14 mouse cellular contexts compared by ENCODE assay signal in the genomic region with DNA sequence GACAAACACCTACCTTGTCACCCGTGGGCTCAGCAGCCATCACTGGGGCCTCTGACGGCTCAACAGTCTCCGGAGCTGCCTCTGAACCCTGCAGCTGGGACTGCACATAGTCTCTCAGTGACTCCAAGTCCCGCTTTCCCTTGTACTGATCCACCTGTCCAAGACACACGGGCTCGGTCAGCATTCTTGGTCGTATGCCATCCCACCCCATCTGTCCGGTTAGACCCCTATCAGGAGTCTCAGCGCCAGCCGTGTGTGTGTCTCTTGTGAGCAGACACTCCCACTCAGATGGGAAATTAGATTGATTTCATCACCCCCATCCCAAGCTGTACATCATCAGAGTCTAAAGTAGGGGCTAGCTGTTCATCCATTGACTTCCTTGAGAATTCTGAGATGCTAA. TPM values are rescaled to one million over a fixed set of nuclear protein-coding genes. Genes with fewer than 3 reads are reported as not detected.
A peak's percentile ranks its signal among the peaks of the same experiment; 100 is the strongest.
DNase-seq lines count a peak whose midpoint lies in the region; ATAC-seq and TF ChIP-seq lines count a peak whose summit lies in the region.
"Had no signal": no experiment of that assay in that cellular context is flagged by ENCODE, and none has a peak within 500 bp of the region (broad histone marks: within the 10 kb centered on the region; RNA-seq: fewer than 3 reads in every experiment).

No protein-coding gene starts in this region.

- no peak for TF ChIP-seq POLR2A in CH12.LX (IDR thresholded peaks at IDR 0.05; ENCODE audit: low read depth, low read length)

- H3K9me3 ChIP-seq in embryonic facial prominence, embryonic 13.5 days: no peaks in the 10 kb centered on the region
- H3K9me3 ChIP-seq in embryonic facial prominence, embryonic 10.5 days: no peaks in the 10 kb centered on the region
- H3K9me3 ChIP-seq in CH12.LX (replicated peaks; ENCODE audit: low read length): no peaks in the 10 kb centered on the region
- H3K9me3 ChIP-seq: G1E had no signal

- H3K27ac ChIP-seq in embryonic facial prominence, embryonic 13.5 days: no peak overlapping the region
- no peak overlapping the region for H3K27ac ChIP-seq in embryonic facial prominence, embryonic 10.5 days (replicated peaks)
- no peak overlapping the region for H3K27ac ChIP-seq in CH12.LX (ENCODE audit: insufficient read depth, low read depth)

- DNase-seq in cerebellum, postnatal 10 days: peak; percentile 55 to 60
- no peak for DNase-seq in cerebellum, adult 9-10 months
- DNase-seq in cerebellum, postnatal 14 days: peak; percentile 38 to 48
- DNase-seq in embryonic facial prominence, embryonic 10.5 days (ENCODE audit: low spot score): no peak
- no peak for DNase-seq in CH12.LX (ENCODE audit: extremely low read depth)
- no peak for DNase-seq in spleen, postnatal 10 days (ENCODE audit: low spot score in 2 of 2)
- DNase-seq: adrenal gland, adult 8-10 months; cerebellum, adult 11-12 months had no signal

- ATAC-seq in cerebellum, adult (ENCODE audit: insufficient number of reproducible peaks, low FRiP score, low TSS enrichment): no peak
- 0 out of 2 replicates have a peak, but pooled peaks have one; percentile 9 for ATAC-seq in embryonic facial prominence, embryonic 13.5 days (ENCODE audit: insufficient number of reproducible peaks, insufficient read depth, low FRiP score, low TSS enrichment, low read depth)
- ATAC-seq: activated CD4-positive, CD25-positive, alpha-beta regulatory T cell, adult 4 months; CD4-positive, CD25-positive, alpha-beta regulatory T cell, adult 4 months; Patski had no signal

- H3K9ac ChIP-seq in embryonic facial prominence, embryonic 13.5 days: no peak overlapping the region
- no peak overlapping the region for H3K9ac ChIP-seq in CH12.LX (ENCODE audit: insufficient read depth, low read depth)

- no peak overlapping the region for H3K4me3 ChIP-seq in embryonic facial prominence, embryonic 13.5 days
- H3K4me3 ChIP-seq in embryonic facial prominence, embryonic 10.5 days: no peak overlapping the region
- H3K4me3 ChIP-seq in CH12.LX (replicated peaks in 1 of 3; ENCODE audit: low read depth in 2 of 3, low read length in 2 of 3, poor library complexity in 1 of 3): no peak overlapping the region

- dilution Hi-C loops in CH12.LX (cut with MboI; ENCODE audit: extremely low pct_ligation_motif_present, extremely low pct_unique_long_range_greater_than_20kb, low sequenced_read_pairs): no loop called here

- TF ChIP-seq CTCF in CH12.LX (conservative IDR thresholded peaks at IDR 0.05 in 1 of 2, IDR thresholded peaks at IDR 0.05 in 1 of 2; ENCODE audit: low read depth in 2 of 2, low read length in 2 of 2): no peak

- H3K36me3 ChIP-seq in embryonic facial prominence, embryonic 13.5 days: peaks cover 91% of the 10 kb centered on the region
- H3K36me3 ChIP-seq in embryonic facial prominence, embryonic 10.5 days (replicated peaks): peaks cover 99% of the 10 kb centered on the region
- H3K36me3 ChIP-seq in CH12.LX (replicated peaks in 1 of 2; ENCODE audit: control insufficient read depth in 1 of 2, insufficient read depth in 1 of 2, low read length in 1 of 2): peaks cover 67 to 79% of the 10 kb centered on the region in 2 experiments

- no peak overlapping the region for H3K4me2 ChIP-seq in embryonic facial prominence, embryonic 13.5 days
- H3K4me2 ChIP-seq in CH12.LX (ENCODE audit: insufficient read depth, low read depth, poor library complexity, severe bottlenecking): no peak overlapping the region

- H3K79me2 ChIP-seq in CH12.LX (replicated peaks; ENCODE audit: control insufficient read depth, extremely low read depth, insufficient read depth, poor library complexity, severe bottlenecking): no peaks in the 10 kb centered on the region

- no peaks in the 10 kb centered on the region for H3K27me3 ChIP-seq in embryonic facial prominence, embryonic 13.5 days
- no peaks in the 10 kb centered on the region for H3K27me3 ChIP-seq in embryonic facial prominence, embryonic 10.5 days (replicated peaks; ENCODE audit: low read depth, poor library complexity, severe bottlenecking)
- no peaks in the 10 kb centered on the region for H3K27me3 ChIP-seq in CH12.LX (replicated peaks)
- H3K27me3 ChIP-seq: Patski had no signal

- 96% methylated on average over 10 of the region's 10 CpGs for WGBS in embryonic facial prominence, embryonic 13.5 days
- 95% methylated on average over 10 of the region's 10 CpGs for WGBS in embryonic facial prominence, embryonic 10.5 days

- no peaks in the 10 kb centered on the region for H3K4me1 ChIP-seq in embryonic facial prominence, embryonic 13.5 days
- peaks cover 10% of the 10 kb centered on the region; the same call in 1 of the 2 replicates for H3K4me1 ChIP-seq in embryonic facial prominence, embryonic 10.5 days
- H3K4me1 ChIP-seq in CH12.LX (ENCODE audit: control insufficient read depth in 1 of 2, insufficient read depth in 2 of 2): peaks cover 14 to 81% of the 10 kb centered on the region in 2 experiments

- no peak for TF ChIP-seq EP300 in CH12.LX (IDR thresholded peaks at IDR 0.05; ENCODE audit: low read length)

- in situ Hi-C loops in CH12.LX (cut with MboI; ENCODE audit: low pct_ligation_motif_present, low pct_unique_long_range_greater_than_20kb, low sequenced_read_pairs): no loop called here

- no peak for TF ChIP-seq RAD21 in CH12.LX (IDR thresholded peaks at IDR 0.05; ENCODE audit: low read depth, low read length)

TF ChIP-seq in CH12.LX, 34 proteins besides CTCF, POLR2A, EP300 and RAD21:
- TF ChIP-seq POLR2AphosphoS2 (IDR thresholded peaks at IDR 0.05; ENCODE audit: low read depth, low read length) (0 out of 2 replicates have a peak, but pooled peaks have one; percentile 48), MYC (IDR thresholded peaks at IDR 0.05; ENCODE audit: low read depth, low read length) (no peak)

RNA-seq across cellular contexts. Expression of gene Txndc5, which starts 21.7 kb away (rescaled TPM):
- 225 and 237 TPM in 2 replicates for polyA plus RNA-seq in embryonic facial prominence, embryonic 13.5 days (2015; fragmentation: Nextera tagmentation; extraction: Ambion mirVana)
- polyA plus RNA-seq in embryonic facial prominence, embryonic 10.5 days (2016; fragmentation: Nextera tagmentation; extraction: Ambion mirVana): 154 and 168 TPM in 2 replicates
- 131 and 171 TPM in 2 replicates for total RNA-seq in CH12.LX (2012; rRNA removed)
- 111 and 120 TPM in 2 replicates for total RNA-seq in CH12.LX (2014; rRNA removed)
- 145 and 155 TPM in 2 replicates for polyA plus RNA-seq in CH12.LX (2012; ENCODE audit: insufficient read length, low read depth)

Comparison
In these comparisons a context has a peak if more than half of its experiments do, and no peak if none do; other contexts are left out.
1. DNase-seq: peak in cerebellum, postnatal 10 days (2 of 2) and cerebellum, postnatal 14 days (2 of 2); none in cerebellum, adult 9-10 months (single experiment), embryonic facial prominence, embryonic 10.5 days (single experiment), CH12.LX (single experiment) and spleen, postnatal 10 days (0 of 2).